Mouse (Mus musculus) B cell, adult 2 months (primary cell): ENCODE measurements around the gene Ptp4a2.
"Not testable (repeated sequence)": the region's sequence is repeated elsewhere in the genome, so short reads cannot be mapped to it uniquely, and the experiment has no call there.

ENCODE experiments used
- DNase-seq, 2 experiments: peaks; one replicate each; pipeline ENCODE4 v3.0.0; 2022

The Ptp4a2 gene

DNA sequence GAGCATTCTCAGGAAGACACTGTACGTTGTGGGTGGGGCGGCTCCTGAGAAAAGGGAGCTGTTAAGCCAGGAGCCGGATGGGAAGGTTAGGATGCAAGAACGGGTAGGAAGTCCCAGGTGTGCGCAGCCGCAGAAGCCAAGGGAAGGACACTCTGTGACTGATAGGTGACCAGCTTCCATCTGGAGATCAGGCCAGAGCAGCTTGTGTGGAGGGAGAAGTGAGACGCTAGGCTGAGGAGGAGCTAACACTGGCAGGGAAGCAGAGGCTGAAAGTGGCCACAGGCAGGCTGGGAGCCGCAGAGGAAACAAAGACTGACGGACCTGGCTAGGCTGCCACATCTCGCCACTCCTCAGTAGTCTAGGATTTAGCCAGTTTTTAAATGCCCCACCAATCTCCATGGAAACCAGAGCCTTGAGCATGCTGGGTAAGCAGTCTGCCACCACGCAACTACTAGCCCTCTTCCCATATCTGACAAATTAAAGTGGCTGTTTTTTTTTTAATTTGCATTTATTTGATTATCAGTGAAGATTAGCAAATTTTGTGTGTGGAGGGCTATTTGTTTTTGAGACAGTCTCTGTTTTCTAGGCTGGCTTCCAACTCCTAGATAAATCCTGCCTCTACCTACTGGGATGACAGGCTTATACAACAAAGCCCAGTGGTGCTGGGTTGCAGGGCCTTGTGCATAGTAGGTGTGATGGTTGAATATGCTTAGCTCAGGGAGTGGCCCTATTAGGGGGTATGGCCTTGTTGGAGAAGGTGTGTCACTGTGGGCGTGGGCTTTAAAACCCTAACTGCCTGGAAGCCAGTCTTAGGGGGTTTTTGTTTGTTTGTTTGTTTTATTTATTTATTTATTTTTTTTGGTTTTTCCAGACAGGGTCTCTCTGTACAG is 73.3 kb downstream of the Ptp4a2 start:
- DNase-seq = peak; percentile 31

DNA sequence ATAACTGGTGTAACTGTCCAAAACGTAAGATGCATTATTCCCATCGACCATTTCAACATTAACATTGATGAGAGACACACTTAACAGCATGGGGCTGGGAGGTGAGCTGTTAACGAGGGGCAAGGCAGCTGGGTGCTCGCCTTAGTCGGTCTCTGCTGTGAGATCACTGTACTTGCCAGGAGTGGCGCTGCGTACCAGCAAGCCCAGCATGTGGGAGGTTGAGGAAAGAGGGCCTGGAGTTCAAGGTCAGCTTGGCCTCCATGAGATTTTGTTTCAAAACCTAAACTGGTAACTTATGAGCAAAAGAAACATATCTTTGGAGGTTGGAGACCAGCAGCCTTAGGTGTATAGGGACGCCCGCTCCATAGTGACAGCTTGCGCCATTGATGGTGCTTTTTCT is 78.6 kb downstream of the Ptp4a2 start:
- no peak for DNase-seq

DNA sequence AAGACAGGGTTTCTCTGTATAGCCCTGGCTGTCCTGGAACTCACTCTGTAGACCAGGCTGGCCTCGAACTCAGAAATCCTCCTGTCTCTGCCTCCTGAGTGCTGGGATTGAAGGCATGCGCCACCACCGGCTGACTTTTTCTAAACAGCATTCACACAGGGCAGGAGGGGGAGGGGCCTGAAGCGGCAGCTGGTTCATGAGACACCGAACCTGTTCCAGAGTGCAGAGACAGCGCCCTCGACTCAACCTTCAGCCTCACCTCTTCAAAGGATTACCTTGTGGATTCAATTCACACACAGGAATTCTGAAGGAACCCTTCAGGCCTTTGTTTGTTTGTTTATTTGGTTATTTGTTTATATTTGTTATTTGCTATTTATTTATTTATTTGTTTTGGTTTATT is 79.1 kb downstream of the Ptp4a2 start:
- no peak for DNase-seq

DNA sequence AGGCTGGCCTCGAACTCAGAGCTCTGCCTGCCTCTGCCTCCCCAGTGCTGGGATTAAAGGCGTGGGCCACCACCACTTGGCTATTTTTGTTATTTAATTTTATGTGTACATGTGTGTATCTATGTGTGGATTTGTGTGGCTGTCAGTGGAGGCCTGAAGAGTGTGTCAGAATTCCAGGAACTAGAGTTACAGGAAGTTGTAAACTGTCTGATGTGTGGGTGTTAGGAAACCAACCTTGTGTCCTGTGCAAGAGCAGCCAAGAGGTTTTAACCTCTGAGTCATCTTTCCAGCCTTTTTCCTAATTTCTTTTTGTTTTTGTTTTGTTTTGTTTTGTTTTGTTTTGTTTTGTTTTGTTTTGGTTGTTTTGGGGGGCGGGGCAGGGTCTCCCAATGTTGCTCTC is 83.8 kb downstream of the Ptp4a2 start:
- DNase-seq = no peak

DNA sequence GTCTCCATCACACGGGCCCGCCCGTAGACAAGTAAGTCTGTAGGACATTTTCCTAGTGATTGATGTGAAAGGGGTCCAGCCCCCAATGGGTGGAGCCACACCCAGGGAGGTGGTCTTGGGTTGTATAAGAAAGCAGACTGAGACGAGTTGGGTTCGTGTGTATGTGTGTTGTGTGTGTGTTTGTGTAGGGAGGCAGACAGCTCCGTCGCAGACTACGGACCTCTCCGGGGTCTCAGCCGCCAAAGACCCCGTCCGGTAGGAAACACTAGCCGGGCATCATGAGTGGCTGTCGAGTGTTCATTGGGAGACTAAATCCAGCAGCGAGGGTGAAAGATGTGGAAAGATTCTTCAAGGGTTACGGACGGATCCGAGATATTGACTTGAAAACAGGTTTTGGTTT is 87.8 kb downstream of the Ptp4a2 start:
- DNase-seq = not testable (repeated sequence)
